Mouse (Mus musculus) Patski (cell line): Measurements from ENCODE around the gene Abhd14a. TPM values are rescaled to one million over a fixed set of nuclear protein-coding genes. Genes with fewer than 3 reads are reported as not detected.

ENCODE experiments used
- ATAC-seq: fragments of 100-300 bp; one replicate; pipeline ENCODE4 v1.8.0; 2021
- CTCF ChIA-PET: fragments of 350-600 bp; sonication (Branson Sonifier 250); formaldehyde crosslinking; loops from one replicate; lab custom pipeline; 2022; ENCODE audit warnings: inconsistent platforms; lab: Charles Lee
- POLR2A ChIA-PET: fragments of 350-600 bp; sonication (Branson Sonifier 250); formaldehyde crosslinking; loops from one replicate; lab custom pipeline; 2022; ENCODE audit warnings: antibody characterized with exemption, inconsistent platforms; lab: Charles Lee
- DNase-seq: peaks from one replicate; pipeline ENCODE4 v3.0.0-alpha.2; 2011; ENCODE audit warnings: low read depth, low spot score
- H3K27me3 ChIP-seq: fragments of 371-371 bp; one replicate; pipeline ENCODE4 v1.5.1; 2021
- CTCF ChIP-seq: fragments of 100-300 bp; IDR thresholded peaks from one replicate; pipeline ENCODE4 v1.5.1; 2021
- in situ Hi-C: fragments of 300-500 bp; cut with MboI; formaldehyde crosslinking; loops from 3 replicates; pipeline ENCODE4 v1.11.1; 2018; ENCODE audit warnings: low pct_unique_long_range_greater_than_20kb, mixed read lengths
- polyA plus RNA-seq: library from polyadenylated mRNA; unstranded; gene quantifications from one replicate; pipeline ENCODE4 v1.2.3, GENCODE M21; 2021

Abhd14a gene
- polyA plus RNA-seq, 1 experiment from 2014 or later, result 25.2 TPM

DNA sequence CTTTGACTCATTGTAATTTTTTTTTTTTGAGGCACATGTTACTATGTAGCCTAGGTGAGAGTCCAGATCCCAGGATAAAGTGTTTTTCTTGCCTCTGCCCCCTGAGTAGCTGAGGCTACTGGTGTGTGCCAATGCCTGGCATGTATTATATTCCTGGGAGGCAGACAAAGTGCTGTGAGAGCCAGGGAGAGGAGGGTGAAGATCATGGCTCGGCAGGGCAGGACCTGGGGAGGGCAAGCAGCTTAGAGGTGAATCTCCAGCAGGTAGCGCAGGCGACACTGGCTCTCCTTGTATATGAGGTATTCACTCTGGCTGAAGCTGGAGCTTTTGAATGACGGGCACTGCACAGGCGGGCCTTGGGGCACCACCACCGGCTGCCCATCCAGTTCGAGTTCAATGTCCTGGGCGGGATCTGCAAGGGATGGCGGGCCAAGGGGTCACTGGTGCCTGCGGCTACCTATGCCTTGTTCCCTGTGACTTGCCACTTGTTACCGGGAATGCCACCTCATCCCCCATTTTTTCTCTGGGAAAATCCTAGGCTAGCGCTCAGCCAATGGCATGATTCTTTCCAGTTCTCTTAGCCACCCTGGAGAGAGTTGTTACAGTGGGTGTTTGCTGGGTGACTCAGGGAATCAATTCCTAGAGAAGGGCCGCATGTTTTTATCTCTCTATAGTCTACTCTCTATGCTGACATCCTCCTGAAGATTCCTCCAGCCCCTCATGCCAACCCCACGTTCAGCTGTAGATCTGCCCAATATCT, 23.7 kb upstream of the Abhd14a start:
- in situ Hi-C loops, result no loop called here
- POLR2A ChIA-PET, result no interaction called here
- DNase-seq (no peak), ATAC-seq (no peak)
- H3K27me3 ChIP-seq, result no peaks in the 10 kb centered on the region
- CTCF ChIA-PET, result interaction anchor here (1.4 kb wide), 1 partner anchor 13 kb away, joined by 3 read pairs; no protein-coding TSS in a partner anchor
- TF ChIP-seq CTCF, result no peak

GRCm38 (mm10) chr9:106469776-106470175, 22.3 kb upstream of the Abhd14a start:
- ChIA-PET CTCF (interaction anchor here (1.0 kb wide), 1 partner anchor 15 kb away, joined by 3 read pairs; no protein-coding TSS in a partner anchor), POLR2A (no interaction called here)
- no peak for ATAC-seq
- no peaks in the 10 kb centered on the region for H3K27me3 ChIP-seq
- no peak for TF ChIP-seq CTCF
- in situ Hi-C loops, result no loop called here
- no peak for DNase-seq

DNA sequence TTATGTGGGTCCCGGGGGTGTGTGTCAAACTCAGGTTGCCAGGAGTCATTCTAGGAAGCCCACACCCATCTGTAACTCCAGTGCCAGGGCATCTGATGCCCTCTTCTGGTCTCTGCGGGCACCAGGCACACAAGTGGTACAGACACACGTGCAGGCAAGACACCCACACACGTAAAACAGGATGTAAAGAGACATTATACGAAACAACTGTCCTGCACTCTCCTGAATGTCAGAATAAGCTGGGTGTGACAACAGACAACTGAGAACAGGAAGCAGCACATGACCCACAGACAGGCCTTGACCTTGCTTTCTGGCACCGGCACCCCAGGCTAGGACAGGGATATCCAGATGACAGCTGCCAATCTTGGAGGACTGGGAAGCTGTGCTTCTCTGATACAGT, 21.8 kb upstream of the Abhd14a start:
- DNase-seq, result no peak
- in situ Hi-C loops, result no loop called here
- POLR2A ChIA-PET, result no interaction called here
- no peak for ATAC-seq
- CTCF ChIA-PET, result interaction anchor here (1.0 kb wide), 1 partner anchor 15 kb away, joined by 3 read pairs; no protein-coding TSS in a partner anchor
- TF ChIP-seq CTCF, result no peak
- H3K27me3 ChIP-seq, result no peaks in the 10 kb centered on the region

GRCm38 (mm10) chr9:106467746-106468145, 20.3 kb upstream of the Abhd14a start:
- DNase-seq, result no peak
- in situ Hi-C loops, result no loop called here
- no peak for TF ChIP-seq CTCF
- POLR2A ChIA-PET, result interaction anchor here (1.9 kb wide), 1 partner anchor 14 kb away, joined by 4 read pairs; no protein-coding TSS in a partner anchor
- no peaks in the 10 kb centered on the region for H3K27me3 ChIP-seq
- ATAC-seq, result no peak
- CTCF ChIA-PET, result interaction anchor here (1.6 kb wide), 1 partner anchor 187 kb away, joined by 4 read pairs; the partner anchor contains the start of gene Poc1a

DNA sequence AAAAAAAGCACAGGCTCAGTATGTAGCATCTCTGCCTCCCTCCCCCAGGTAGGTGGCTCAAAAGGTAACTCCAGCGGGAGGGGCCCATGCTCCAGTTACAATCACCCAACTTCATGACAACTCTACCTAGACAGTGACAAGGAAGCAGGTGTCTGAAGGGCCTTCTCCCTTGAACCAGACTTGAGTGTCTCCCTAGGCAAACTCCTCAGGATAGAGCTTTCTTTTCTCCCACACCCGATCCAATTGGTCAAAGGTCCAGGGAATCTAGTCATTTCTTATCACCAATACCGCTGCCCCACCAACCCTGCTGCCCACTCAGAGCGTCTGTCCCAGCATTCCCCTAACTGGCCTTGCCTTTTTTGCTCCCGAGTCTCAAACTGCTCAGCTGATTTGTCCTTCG, 19.2 kb upstream of the Abhd14a start:
- no peaks in the 10 kb centered on the region for H3K27me3 ChIP-seq
- CTCF ChIA-PET, result interaction anchor here (1.6 kb wide), 1 partner anchor 186 kb away, joined by 4 read pairs; the partner anchor contains the start of gene Poc1a
- ATAC-seq (no peak), DNase-seq (no peak)
- in situ Hi-C loops, result no loop called here
- POLR2A ChIA-PET, result interaction anchor here (1.9 kb wide), 1 partner anchor 13 kb away, joined by 4 read pairs; no protein-coding TSS in a partner anchor
- no peak for TF ChIP-seq CTCF

- DNase-seq (no peak), ATAC-seq (no peak)
- H3K27me3 ChIP-seq, result no peaks in the 10 kb centered on the region
- no peak for TF ChIP-seq CTCF
- ChIA-PET CTCF (no interaction called here), POLR2A (no interaction called here)
- in situ Hi-C loops, result no loop called here
These were observed 18.2 kb upstream of the Abhd14a start, which contains the start of gene Gpr62 for GRCm38 (mm10) chr9:106465571-106466200. TSS of gene Gpr62 (minus strand) at chr9:106465938.

DNA sequence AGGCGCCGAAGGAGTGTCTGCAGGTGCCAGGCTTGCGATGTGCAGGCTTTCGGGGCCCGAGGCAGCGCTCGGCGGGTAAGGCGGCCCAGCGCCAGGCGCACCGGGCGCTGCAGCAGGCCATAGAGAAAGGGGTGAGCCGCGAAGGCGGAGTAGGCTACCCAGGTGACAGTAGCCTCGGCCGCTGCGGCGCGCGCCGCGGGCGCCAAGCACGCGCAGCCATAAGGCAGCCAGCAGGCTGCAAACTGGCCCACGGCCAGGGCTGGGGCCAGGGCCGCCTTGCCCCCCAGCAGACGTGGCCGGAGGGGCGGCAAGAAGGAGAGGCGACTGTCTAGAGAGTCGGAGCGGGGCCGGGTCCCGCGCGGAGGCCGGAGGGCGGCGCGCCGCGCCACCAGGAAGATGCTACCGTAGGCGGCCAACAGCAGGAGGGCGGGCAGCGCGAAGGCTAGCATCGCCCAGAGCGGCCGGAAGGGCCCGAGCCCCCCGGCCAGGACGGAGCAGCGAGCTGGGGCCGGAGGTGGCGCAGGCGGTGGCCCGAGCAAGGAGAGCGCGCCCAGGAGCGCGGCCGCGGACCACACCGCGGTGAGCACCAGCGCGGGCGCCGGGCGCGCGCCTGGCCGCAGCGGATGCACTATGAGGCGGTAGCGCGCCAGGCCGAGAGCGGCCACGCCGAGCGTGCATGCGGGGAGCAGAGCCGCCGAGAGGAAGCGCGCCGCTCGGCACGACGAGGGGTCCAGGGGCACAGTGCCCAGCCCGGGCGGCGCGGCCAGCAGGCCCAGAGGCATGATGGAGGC, 17.5 kb upstream of the Abhd14a start:
- in situ Hi-C loops, result no loop called here
- TF ChIP-seq CTCF, result no peak
- CTCF ChIA-PET, result no interaction called here
- POLR2A ChIA-PET, result no interaction called here
- ATAC-seq (peak; percentile 6), DNase-seq (no peak)
- no peaks in the 10 kb centered on the region for H3K27me3 ChIP-seq

DNA sequence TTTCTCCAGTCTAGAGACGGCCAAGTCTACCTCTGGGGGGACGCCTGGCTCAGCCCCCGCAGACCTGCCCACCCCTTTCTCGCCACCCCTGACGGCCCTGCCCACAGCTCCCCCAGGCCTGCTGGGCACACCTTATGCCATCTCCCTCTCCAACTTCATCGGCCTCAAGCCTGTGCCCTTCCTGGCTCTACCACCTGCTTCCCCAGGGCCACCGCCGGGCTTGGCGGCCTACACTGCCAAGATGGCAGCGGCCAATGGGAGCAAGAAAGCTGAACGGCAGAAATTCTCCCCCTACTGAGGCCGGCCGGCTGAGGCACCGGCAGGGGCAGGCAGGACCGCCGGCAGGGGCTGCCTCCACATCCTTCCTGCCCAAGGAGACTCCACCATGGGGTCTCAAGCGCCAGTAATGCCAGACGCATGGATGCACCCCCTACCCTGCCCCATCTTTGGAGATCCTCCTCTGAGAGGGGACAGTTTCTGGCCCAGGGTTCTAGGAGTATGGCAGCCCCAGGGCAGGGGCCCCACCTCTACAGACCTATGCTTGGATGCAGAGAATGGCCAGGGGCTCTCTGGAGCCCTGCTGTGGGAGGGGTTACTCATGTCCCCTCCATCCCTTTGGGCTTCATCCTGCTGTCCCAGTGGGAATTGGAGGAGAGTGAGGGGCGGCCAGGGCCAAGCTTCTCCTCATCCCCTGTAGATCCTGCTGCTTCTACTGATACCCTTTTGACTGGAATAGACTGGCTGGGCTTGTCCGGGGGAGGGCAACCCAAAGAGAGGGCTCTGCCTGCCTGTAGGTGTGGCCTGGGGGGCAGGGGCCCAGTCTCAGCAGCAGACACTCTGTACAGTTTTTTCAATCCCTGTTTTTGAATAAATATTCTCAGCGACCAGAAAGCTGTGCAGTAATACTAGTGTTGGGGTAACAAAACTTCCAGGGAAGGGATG, 15.9 kb upstream of the Abhd14a start:
- DNase-seq, result no peak
- no peak for ATAC-seq
- ChIA-PET CTCF (interaction anchor here (1.0 kb wide), 1 partner anchor 13 kb away, joined by 3 read pairs; the partner anchor contains the start of gene Parp3), POLR2A (interaction anchor here (0.6 kb wide), 1 partner anchor 9 kb away, joined by 3 read pairs; no protein-coding TSS in a partner anchor)
- no peak for TF ChIP-seq CTCF
- in situ Hi-C loops, result no loop called here
- H3K27me3 ChIP-seq, result no peaks in the 10 kb centered on the region

DNA sequence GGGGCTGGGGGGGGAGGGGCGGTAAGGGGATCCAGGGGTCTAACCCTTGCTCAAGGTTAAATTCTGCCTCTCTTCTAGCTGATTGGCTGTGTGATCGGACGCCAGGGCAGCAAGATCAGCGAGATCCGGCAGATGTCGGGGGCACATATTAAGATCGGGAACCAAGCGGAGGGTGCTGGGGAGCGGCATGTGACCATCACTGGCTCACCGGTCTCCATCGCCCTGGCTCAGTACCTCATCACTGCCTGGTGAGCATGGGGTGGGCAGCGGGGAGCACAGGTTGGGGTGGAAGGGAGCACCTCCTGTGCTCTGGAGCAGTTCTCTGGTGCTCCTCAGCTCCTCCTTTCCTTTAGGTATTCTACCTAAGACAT, 14.9 kb upstream of the Abhd14a start:
- ATAC-seq (no peak), DNase-seq (no peak)
- in situ Hi-C loops, result no loop called here
- ChIA-PET POLR2A (no interaction called here), CTCF (interaction anchor here (1.0 kb wide), 1 partner anchor 14 kb away, joined by 3 read pairs; the partner anchor contains the start of gene Parp3)
- H3K27me3 ChIP-seq, result no peaks in the 10 kb centered on the region
- TF ChIP-seq CTCF, result no peak
